Mouse (Mus musculus) frontal cortex, postnatal 25 days (tissue): ENCODE data around the gene Chit1.

Experiments
- DNase-seq, 2 experiments: peaks; one replicate each; pipeline ENCODE4 v3.0.0; 2022; ENCODE audit warnings: low spot score in 2 of 2

The Chit1 gene

GRCm38 (mm10) chr1:134184089-134184488 is 73.0 kb downstream of the Chit1 start:
- DNase-seq = no peak

- DNase-seq = no peak
These were observed 77.2 kb downstream of the Chit1 start for GRCm38 (mm10) chr1:134188217-134188616.

GRCm38 (mm10) chr1:134188989-134189729 is 78.1 kb downstream of the Chit1 start:
- DNase-seq = no peak

- no peak for DNase-seq
These were observed 80.2 kb downstream of the Chit1 start for GRCm38 (mm10) chr1:134191192-134191591.

- no peak for DNase-seq
These were observed 81.0 kb downstream of the Chit1 start for GRCm38 (mm10) chr1:134192024-134192423.

- DNase-seq = no peak
These were observed 82.1 kb downstream of the Chit1 start, which contains the start of gene Mybph for GRCm38 (mm10) chr1:134193126-134193525. TSS of gene Mybph (plus strand) at chr1:134193448.

- no peak for DNase-seq
These were observed 82.7 kb downstream of the Chit1 start for GRCm38 (mm10) chr1:134193674-134194197.

GRCm38 (mm10) chr1:134194298-134195022 is 83.4 kb downstream of the Chit1 start:
- no peak for DNase-seq

- DNase-seq = no peak
These were observed 84.1 kb downstream of the Chit1 start for GRCm38 (mm10) chr1:134195117-134195516.

GRCm38 (mm10) chr1:134195571-134195970 is 84.5 kb downstream of the Chit1 start:
- no peak for DNase-seq

- DNase-seq = no peak
These were observed 84.9 kb downstream of the Chit1 start for GRCm38 (mm10) chr1:134195979-134196378.

- DNase-seq = peak; percentile 63 to 76
These were observed 85.3 kb downstream of the Chit1 start for GRCm38 (mm10) chr1:134196386-134196785.

GRCm38 (mm10) chr1:134197325-134197982 is 86.4 kb downstream of the Chit1 start:
- DNase-seq = no peak

- no peak for DNase-seq
These were observed 87.4 kb downstream of the Chit1 start for GRCm38 (mm10) chr1:134198197-134198995.

GRCm38 (mm10) chr1:134200481-134200880 is 89.4 kb downstream of the Chit1 start:
- DNase-seq = no peak
